Mouse (Mus musculus) hindbrain, embryonic 10.5 days (tissue): ENCODE measurements around the gene Hoxa4. TPM values are rescaled to one million over a fixed set of nuclear protein-coding genes. Genes with fewer than 3 reads are reported as not detected.

ENCODE experiments used
- microRNA counts: library from miRNA; unstranded; fragments of <30 nt; microRNA quantifications from one replicate; lab custom pipeline; 2017
- polyA plus RNA-seq: library from polyadenylated mRNA; unstranded; fragments of >200 nt; fragmentation: Nextera tagmentation; extraction: Ambion mirVana; gene quantifications from 2 replicates; pipeline ENCODE4 v1.2.1, GENCODE M21; 2016

The Hoxa4 gene
- polyA plus RNA-seq, 1 experiment from 2014 or later = 4.3 TPM

MicroRNA genes within 50 kb of the gene (microRNA counts, 519-probe panel; counts per million panel counts)
- microRNA mmu-miR-196b (lab: Ali Mortazavi, UCI) = 1,255 counts per million, percentile 77 among the panel's probes with 10 or more counts

Other genes with a start within 250 kb of the Hoxa4 start
- 14.5 and 18.1 TPM in 2 replicates for gene Skap2, start 179.2 kb downstream of the Hoxa4 start, polyA plus RNA-seq
- gene Hoxa1, start 33.4 kb downstream of the Hoxa4 start, polyA plus RNA-seq = 0.77 and 1.4 TPM in 2 replicates
- gene Hoxa2, start 26.9 kb downstream of the Hoxa4 start, polyA plus RNA-seq = 31.4 and 56.9 TPM in 2 replicates
- gene 5730596B20Rik, start 14.3 kb downstream of the Hoxa4 start, polyA plus RNA-seq = 0.90 and 3.6 TPM in 2 replicates
- gene Hoxa5, start 12.8 kb upstream of the Hoxa4 start, polyA plus RNA-seq = 1.8 TPM in 1 of 2 replicates, not detected in the other
- gene Hoxa6, start 17.0 kb upstream of the Hoxa4 start, polyA plus RNA-seq = not detected in 2 replicates
- 3.6 and 9.7 TPM in 2 replicates for gene Hoxa3, start 21.6 kb upstream of the Hoxa4 start, polyA plus RNA-seq
- gene Gm28308, start 21.6 kb upstream of the Hoxa4 start, polyA plus RNA-seq = not detected in 2 replicates
- gene Hoxa7, start 30.1 kb upstream of the Hoxa4 start, polyA plus RNA-seq = not detected in 2 replicates
- not detected in 2 replicates for gene Hoxa9, start 39.3 kb upstream of the Hoxa4 start, polyA plus RNA-seq
- gene Hoxa10, start 49.1 kb upstream of the Hoxa4 start, polyA plus RNA-seq = not detected in 2 replicates
- not detected in 2 replicates for gene Hoxa11, start 54.1 kb upstream of the Hoxa4 start, polyA plus RNA-seq
- not detected in 2 replicates for gene Hoxa13, start 69.1 kb upstream of the Hoxa4 start, polyA plus RNA-seq
- gene Evx1, start 121.7 kb upstream of the Hoxa4 start, polyA plus RNA-seq = 2.3 and 4.3 TPM in 2 replicates